Mouse (Mus musculus) hindbrain, embryonic 10.5 days (tissue): ENCODE measurements at regions not wholly inside any gene's neighbourhood (a gene's known extent, or its start where the extent isn't known, plus 50 kb on each side); places are given as distances from the start of the nearest gene placed in this dataset.

ENCODE experiments used
- DNase-seq: peaks from one replicate; pipeline ENCODE4 v3.0.0-alpha.2; 2017; ENCODE audit warnings: low spot score
- H3K27ac ChIP-seq: fragments of 300-500 bp; sonication (generic); 2 replicates; pipeline ENCODE4 v1.5.1; 2016; ENCODE audit warnings: mild to moderate bottlenecking, moderate library complexity
- H3K27me3 ChIP-seq: fragments of 300-500 bp; sonication (generic); 2 replicates; pipeline ENCODE4 v1.6.1; 2016; ENCODE audit warnings: mild to moderate bottlenecking; ENCODE audit not compliant: poor library complexity, insufficient read depth, severe bottlenecking
- H3K36me3 ChIP-seq: fragments of 300-500 bp; sonication (generic); 2 replicates; pipeline ENCODE4 v1.6.1; 2016; ENCODE audit warnings: mild to moderate bottlenecking, moderate library complexity
- H3K4me1 ChIP-seq: fragments of 300-500 bp; sonication (generic); replicated peaks from 2 replicates; pipeline ENCODE4 v1.6.1; 2016; ENCODE audit warnings: mild to moderate bottlenecking
- H3K4me3 ChIP-seq: fragments of 300-500 bp; sonication (generic); 2 replicates; pipeline ENCODE4 v1.5.1; 2016; ENCODE audit warnings: mild to moderate bottlenecking, moderate library complexity
- H3K9me3 ChIP-seq: fragments of 300-500 bp; sonication (generic); 2 replicates; pipeline ENCODE4 v1.6.1; 2016; ENCODE audit warnings: mild to moderate bottlenecking, moderate library complexity
- WGBS: fragments of 180-500 bp; shearing (Covaris S2); methylation state at CpG from one replicate; pipeline ENCODE4 v1.1.7; 2016; 5-methylcytosine and 5-hydroxymethylcytosine counted together

- Histone ChIP-seq H3K9me3 (no peaks in the 10 kb centered on the region), H3K36me3 (no peaks in the 10 kb centered on the region), H3K4me3 (no peak overlapping the region), H3K27me3 (no peaks in the 10 kb centered on the region), H3K27ac (no peak overlapping the region), H3K4me1 (no peaks in the 10 kb centered on the region)
- whole genome bisulfite sequencing, result 82% methylated on average over 1 of the region's 1 CpGs
- DNase-seq, result no peak
Observed at GRCm38 (mm10) chr2:162712972-162713371, 52.0 kb upstream of the Ptprt start.

- 87% methylated on average over 9 of the region's 9 CpGs for WGBS
- Histone ChIP-seq H3K36me3 (no peaks in the 10 kb centered on the region), H3K27me3 (no peaks in the 10 kb centered on the region), H3K9me3 (no peaks in the 10 kb centered on the region), H3K4me1 (no peaks in the 10 kb centered on the region), H3K27ac (no peak overlapping the region), H3K4me3 (no peak overlapping the region)
- DNase-seq, result no peak
Observed at GRCm38 (mm10) chr2:162712394-162712793, 51.4 kb upstream of the Ptprt start.
